Mouse (Mus musculus) limb, embryonic 13.5 days (tissue): Measurements from ENCODE around the gene Gnl2. TPM values are rescaled to one million over a fixed set of nuclear protein-coding genes. Genes with fewer than 3 reads are reported as not detected.

Experiments used
- ATAC-seq: fragments of 200-750 bp; cut with Nextera tagmentation; 2 replicates; pipeline ENCODE4 v1.8.0; 2017; ENCODE audit warnings: low read depth, moderate number of reproducible peaks, moderate TSS enrichment; ENCODE audit not compliant: low FRiP score
- H3K27ac ChIP-seq: fragments of 300-500 bp; sonication (generic); 2 replicates; pipeline ENCODE4 v1.5.1; 2015; ENCODE audit warnings: inconsistent platforms, mild to moderate bottlenecking, moderate library complexity
- H3K27me3 ChIP-seq: fragments of 300-500 bp; sonication (generic); 2 replicates; pipeline ENCODE4 v1.6.1; 2015; ENCODE audit warnings: mild to moderate bottlenecking, inconsistent platforms
- H3K36me3 ChIP-seq: fragments of 300-500 bp; sonication (generic); 2 replicates; pipeline ENCODE4 v1.6.1; 2015; ENCODE audit warnings: inconsistent platforms, mild to moderate bottlenecking, moderate library complexity
- H3K4me1 ChIP-seq: fragments of 300-500 bp; sonication (generic); 2 replicates; pipeline ENCODE4 v1.6.1; 2015; ENCODE audit warnings: inconsistent platforms
- H3K4me2 ChIP-seq: fragments of 300-500 bp; sonication (generic); replicated peaks from 2 replicates; pipeline ENCODE4 v1.6.1; 2015; ENCODE audit warnings: inconsistent platforms, mild to moderate bottlenecking, moderate library complexity
- H3K4me3 ChIP-seq: fragments of 300-500 bp; sonication (generic); 2 replicates; pipeline ENCODE4 v1.5.1; 2015; ENCODE audit warnings: moderate library complexity, mild to moderate bottlenecking, inconsistent platforms
- H3K9ac ChIP-seq: fragments of 300-500 bp; sonication (generic); 2 replicates; pipeline ENCODE4 v1.6.1; 2015; ENCODE audit warnings: mild to moderate bottlenecking, inconsistent platforms
- H3K9me3 ChIP-seq: fragments of 300-500 bp; sonication (generic); 2 replicates; pipeline ENCODE4 v1.6.1; 2016; ENCODE audit warnings: inconsistent platforms
- whole genome bisulfite sequencing: fragments of 180-500 bp; shearing (Covaris S2); methylation state at CpG from one replicate; pipeline ENCODE4 v1.1.7; 2015; 5-methylcytosine and 5-hydroxymethylcytosine counted together
- polyA plus RNA-seq: library from polyadenylated mRNA; unstranded; fragments of >200 nt; fragmentation: Nextera tagmentation; extraction: Ambion mirVana; gene quantifications from 2 replicates; pipeline ENCODE4 v1.2.1, GENCODE M21; 2015

Gene Gnl2
- polyA plus RNA-seq, 1 experiment from 2014 or later: 91.7 TPM

GRCm38 (mm10) chr4:125101334-125101733 is 84.9 kb downstream of the Gnl2 start:
- ATAC-seq: no peak
- 64% methylated on average over 13 of the region's 13 CpGs for WGBS
- H3K36me3 ChIP-seq: peaks cover 39% of the 10 kb centered on the region

More at GRCm38 (mm10) chr4:125101334-125101733, 84.9 kb downstream of the Gnl2 start:
- H3K27me3 ChIP-seq: no peaks in the 10 kb centered on the region
- H3K27ac ChIP-seq: no peak overlapping the region
- no peaks in the 10 kb centered on the region for H3K9me3 ChIP-seq
- H3K4me2 ChIP-seq: no peak overlapping the region
- H3K4me1 ChIP-seq: no peaks in the 10 kb centered on the region
- H3K4me3 ChIP-seq: no peak overlapping the region
- no peak overlapping the region for H3K9ac ChIP-seq

Other genes with a start within 250 kb of the Gnl2 start
- gene Mtf1, start 214.5 kb upstream of the Gnl2 start, polyA plus RNA-seq: 12.1 and 14.0 TPM in 2 replicates
- 32.1 and 37.1 TPM in 2 replicates for gene Yrdc, start 165.9 kb upstream of the Gnl2 start, polyA plus RNA-seq
- 55.0 and 56.9 TPM in 2 replicates for gene 1110065P20Rik, start 165.4 kb upstream of the Gnl2 start, polyA plus RNA-seq
- 0.67 and 0.70 TPM in 2 replicates for gene Maneal, start 154.4 kb upstream of the Gnl2 start, polyA plus RNA-seq
- gene Epha10, start 135.7 kb upstream of the Gnl2 start, polyA plus RNA-seq: 0.08 and 0.17 TPM in 2 replicates
- 16.5 and 19.8 TPM in 2 replicates for gene 9930104L06Rik, start 79.5 kb upstream of the Gnl2 start, polyA plus RNA-seq
- gene Cdca8, start 77.3 kb upstream of the Gnl2 start, polyA plus RNA-seq: 128 and 130 TPM in 2 replicates
- gene Rspo1, start 30.2 kb upstream of the Gnl2 start, polyA plus RNA-seq: 2.5 and 3.1 TPM in 2 replicates
- not detected in 2 replicates for gene Dnali1, start 49.1 kb downstream of the Gnl2 start, polyA plus RNA-seq
- gene Snip1, start 50.1 kb downstream of the Gnl2 start, polyA plus RNA-seq: 32.6 and 33.0 TPM in 2 replicates
- 67.8 and 69.8 TPM in 2 replicates for gene Meaf6, start 68.5 kb downstream of the Gnl2 start, polyA plus RNA-seq
- gene Zc3h12a, start 111.3 kb downstream of the Gnl2 start, polyA plus RNA-seq: 0.41 and 0.46 TPM in 2 replicates